Mouse (Mus musculus) retina, postnatal 7 days (tissue): Measurements from ENCODE around the gene Ttll6.
"Not testable (repeated sequence)": the region's sequence is repeated elsewhere in the genome, so short reads cannot be mapped to it uniquely, and the experiment has no call there.

Source experiments
- DNase-seq: peaks from one replicate; pipeline ENCODE4 v3.0.0-alpha.2; 2012; ENCODE audit warnings: low read depth, low spot score

The Ttll6 gene

DNA sequence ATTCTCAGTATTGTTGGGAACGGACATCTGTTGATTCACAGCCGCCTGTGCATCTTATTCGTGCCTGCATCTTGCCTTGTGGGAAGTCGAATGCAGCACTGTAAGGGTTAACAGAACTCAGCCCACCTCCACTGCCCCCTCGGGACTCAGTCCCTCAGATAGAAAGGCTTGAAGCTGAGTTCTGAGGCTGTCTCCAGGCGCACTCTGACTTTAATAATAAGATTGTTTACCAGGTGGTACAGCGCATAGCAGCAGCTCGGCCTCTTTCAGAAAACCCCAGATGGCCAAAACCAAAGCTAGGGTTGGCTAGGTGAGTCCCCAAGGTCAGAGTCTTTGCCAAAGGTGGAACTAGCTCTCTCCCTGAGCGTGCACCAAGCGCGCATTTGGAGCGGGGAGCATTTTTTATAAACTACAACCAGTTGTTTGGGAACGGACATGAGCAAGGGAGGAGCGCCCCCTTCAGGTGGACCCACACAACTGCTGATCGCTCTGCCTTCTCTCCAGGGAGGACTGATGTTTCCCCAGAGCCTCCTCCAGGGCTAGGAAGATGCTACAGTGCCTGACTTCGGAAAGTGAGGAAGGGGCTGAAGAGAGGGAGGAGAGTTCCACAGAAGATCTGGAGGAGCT, at the start of gene Ttll6:
Gene Ttll6, plus strand, starts transcription at position 548 of the 627 bp plus-strand sequence.
- DNase-seq: peak; percentile 25

DNA sequence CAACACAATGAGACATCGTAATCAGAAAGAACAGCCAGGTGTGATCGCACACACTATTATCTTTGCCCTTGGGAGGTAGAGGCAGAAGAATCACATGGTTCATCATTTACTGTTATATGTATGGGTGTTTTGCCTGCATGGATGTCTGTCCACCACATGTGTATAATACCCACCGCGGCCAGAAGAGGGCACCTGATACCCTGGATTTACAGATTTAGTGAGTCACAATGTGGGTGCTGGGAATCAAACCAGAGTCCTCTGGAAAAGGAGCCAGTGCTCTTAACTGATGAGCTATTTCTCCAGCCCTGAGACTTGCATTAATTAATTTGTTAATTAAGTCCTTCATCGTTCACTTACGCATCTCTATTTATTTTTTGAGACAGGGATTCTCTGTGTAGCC, 45.6 kb upstream of the Ttll6 start:
- no peak for DNase-seq

- peak; percentile 16 for DNase-seq
These were observed 42.5 kb upstream of the Ttll6 start for GRCm38 (mm10) chr11:96091073-96091472.

- DNase-seq: no peak
These were observed 40.8 kb upstream of the Ttll6 start for GRCm38 (mm10) chr11:96092674-96093291.

DNA sequence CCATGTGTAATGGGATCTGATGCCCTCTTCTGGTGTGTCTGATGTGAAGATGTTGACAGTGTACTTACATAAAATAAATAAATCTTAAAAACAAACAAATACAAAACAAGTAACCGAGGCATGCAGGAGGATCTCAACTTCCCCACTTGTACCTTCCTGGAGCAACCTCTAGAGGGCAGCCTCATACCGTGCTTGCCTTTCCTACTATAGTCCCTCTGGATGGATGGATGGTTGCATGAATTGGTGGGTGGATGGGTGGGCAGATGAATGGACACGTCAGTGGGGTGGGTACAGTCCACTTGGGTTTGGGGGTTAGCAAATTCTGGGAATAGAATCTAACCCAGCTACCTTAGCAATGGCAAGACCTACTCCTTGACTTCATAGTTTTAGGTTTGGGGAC, 40.2 kb upstream of the Ttll6 start:
- peak; percentile 38 for DNase-seq

DNA sequence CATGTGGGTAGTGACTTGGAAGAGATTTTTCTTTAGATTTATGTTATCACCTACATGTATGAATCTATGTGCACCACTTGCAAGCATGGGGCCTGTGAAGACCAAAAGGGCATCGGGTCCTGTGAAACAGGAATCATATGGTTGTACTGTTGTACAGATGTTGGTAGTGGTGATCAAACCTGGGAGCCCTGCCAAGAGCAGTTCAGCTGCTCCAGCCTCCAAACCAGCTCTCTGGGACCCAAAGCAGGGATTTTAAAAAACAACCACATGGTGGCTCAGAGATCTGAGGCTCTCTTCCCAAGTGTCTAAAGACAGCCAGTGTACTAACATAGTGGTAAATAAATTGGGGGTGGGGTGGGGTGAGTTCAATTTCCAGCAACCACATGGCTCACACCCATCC, 25.2 kb upstream of the Ttll6 start:
- DNase-seq: no peak

DNA sequence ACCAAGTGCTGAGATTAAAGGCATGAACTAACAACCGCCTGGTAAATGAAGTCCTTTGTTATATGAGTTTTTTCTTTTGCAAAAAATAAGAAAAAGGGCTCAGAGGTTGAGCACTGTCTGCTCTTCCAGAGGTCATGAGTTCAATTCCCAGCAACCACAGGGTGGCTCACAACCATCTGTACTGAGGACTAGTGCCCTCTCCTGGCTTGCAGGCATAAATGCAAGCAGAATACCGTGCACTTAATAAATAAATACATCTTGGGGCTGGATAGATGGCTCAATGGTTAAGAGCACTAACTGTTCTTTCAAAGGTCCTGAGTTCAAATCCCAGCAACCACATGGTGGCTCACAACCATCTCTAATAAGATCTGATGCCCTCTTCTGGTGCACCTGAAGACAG, 22.6 kb upstream of the Ttll6 start:
- DNase-seq: not testable (repeated sequence)

DNA sequence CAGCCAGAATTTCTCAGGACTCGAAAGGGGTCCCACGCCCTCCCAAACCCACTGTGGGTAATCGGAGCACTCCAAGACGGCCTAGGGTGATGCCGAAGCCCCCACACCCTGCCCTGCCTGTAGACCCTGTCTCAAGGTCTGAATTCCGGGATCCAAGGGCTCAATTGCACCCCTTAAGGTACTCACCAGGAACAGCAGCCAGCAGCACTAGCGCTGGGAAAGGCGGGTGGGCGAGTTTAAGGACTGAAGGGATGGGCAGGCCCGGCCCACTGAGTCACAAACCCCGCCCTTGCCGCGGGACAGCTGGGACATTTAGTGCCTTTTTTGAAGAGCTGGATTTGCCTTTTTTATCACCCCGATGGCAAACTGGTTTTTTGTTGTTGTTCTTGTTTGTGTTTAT, 21.8 kb upstream of the Ttll6 start, which contains the start of gene Calcoco2:
Gene Calcoco2, minus strand, starts transcription at position 214 of the 400 bp plus-strand sequence.
- no peak for DNase-seq

GRCm38 (mm10) chr11:96114077-96114476, 19.5 kb upstream of the Ttll6 start:
- DNase-seq: no peak

DNA sequence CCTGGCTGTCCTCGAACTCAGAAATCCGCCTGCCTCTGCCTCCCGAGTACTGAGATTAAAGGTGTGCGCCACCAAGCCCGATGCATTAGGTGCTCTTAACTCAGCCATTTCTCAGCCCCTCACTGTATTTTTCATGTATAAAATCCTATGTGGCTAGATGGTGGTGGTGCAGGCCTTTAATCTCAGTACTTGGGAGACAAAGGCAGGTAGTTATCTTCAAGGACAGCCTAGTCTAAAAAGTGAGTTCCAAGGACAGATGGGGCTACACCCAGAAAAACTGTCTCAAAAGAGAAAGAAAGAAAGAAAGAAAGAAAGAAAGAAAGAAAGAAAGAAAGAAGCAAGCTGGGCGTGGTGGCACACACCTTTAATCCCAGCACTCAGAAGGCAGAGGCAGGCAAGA, 18.2 kb upstream of the Ttll6 start:
- no peak for DNase-seq

- DNase-seq: no peak
These were observed 17.5 kb upstream of the Ttll6 start for GRCm38 (mm10) chr11:96116116-96116515.

DNA sequence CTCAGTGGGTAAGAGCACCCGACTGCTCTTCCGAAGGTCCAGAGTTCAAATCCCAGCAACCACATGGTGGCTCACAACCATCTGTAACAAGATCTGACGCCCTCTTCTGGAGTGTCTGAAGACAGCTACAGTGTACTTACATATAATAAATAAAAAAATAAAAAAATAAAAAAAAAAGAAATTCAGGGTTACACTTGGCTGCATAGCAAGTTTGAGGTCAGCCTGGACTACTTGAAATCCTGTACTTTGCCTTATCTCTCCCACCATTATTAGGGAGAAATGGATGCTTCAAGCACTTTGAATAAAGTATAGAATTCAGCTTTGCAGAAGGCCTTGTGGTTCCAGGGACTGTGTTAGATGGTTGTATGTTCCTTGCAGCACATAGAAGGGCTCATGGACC, 16.7 kb upstream of the Ttll6 start:
- DNase-seq: not testable (repeated sequence)

DNA sequence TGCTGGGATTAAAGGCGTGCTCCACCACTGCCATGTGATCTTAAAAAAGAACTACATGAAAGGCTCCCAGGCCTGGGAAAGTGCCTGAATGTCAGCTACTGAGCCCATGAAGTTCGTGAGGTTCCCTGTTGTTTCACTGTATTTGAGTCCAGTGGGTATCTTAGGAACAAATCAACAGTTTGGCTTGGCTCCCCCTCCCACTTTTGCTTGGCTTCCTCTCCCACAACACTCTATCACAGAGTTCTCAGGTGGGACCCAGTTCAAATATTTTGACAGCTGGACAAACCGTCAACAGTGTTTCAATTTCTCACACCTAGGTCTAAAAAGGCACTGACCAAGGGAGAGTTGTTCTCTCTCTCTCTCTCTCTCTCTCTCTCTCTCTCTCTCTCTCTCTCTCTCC, 14.2 kb upstream of the Ttll6 start:
- no peak for DNase-seq

GRCm38 (mm10) chr11:96122806-96123205, 10.8 kb upstream of the Ttll6 start:
- not testable (repeated sequence) for DNase-seq

DNA sequence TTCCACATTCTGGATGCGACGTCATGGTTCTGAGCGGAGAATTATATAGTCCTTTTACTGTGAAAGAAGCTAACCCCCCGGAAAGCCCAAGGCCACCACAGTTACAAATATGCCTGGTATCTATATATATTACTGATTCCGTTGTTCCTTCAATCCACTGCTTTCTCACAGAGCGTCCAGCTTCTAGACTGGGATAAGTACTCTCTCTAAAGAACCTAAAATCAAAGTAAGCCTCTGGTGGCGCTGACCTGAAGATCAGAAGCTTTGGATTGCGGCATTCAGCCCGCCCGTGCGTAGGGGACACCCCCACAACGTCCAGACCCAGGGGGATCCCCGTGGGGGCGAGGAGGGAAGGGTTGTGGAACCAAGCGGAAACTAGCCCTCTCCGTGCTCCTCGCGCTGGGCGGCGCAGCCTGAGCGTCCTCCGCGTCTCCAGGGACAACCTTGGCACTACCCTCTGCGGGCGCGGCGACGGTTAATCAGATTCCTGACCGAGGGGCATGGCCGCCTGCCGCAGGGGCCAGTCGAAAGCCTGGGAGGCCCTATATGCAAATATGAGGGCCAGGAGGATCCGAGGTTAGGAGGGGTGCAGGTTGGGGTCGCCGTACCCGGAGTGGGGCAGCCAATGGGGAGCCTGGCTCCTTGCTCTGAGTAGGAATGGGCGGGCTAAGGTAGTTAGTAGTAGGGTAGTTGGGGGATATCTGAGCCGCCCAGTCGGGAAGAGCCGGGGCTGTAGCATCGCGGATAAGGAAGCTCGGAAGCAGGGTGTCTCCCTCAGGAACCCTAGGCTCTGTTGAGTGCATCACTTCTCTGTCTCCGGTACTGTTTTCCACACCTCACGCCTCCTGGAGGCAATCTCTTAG, 9.3 kb upstream of the Ttll6 start:
- no peak for DNase-seq

GRCm38 (mm10) chr11:96130606-96131005, 3.0 kb upstream of the Ttll6 start:
- no peak for DNase-seq

GRCm38 (mm10) chr11:96135847-96136246, 2.3 kb downstream of the Ttll6 start:
- DNase-seq: no peak

DNA sequence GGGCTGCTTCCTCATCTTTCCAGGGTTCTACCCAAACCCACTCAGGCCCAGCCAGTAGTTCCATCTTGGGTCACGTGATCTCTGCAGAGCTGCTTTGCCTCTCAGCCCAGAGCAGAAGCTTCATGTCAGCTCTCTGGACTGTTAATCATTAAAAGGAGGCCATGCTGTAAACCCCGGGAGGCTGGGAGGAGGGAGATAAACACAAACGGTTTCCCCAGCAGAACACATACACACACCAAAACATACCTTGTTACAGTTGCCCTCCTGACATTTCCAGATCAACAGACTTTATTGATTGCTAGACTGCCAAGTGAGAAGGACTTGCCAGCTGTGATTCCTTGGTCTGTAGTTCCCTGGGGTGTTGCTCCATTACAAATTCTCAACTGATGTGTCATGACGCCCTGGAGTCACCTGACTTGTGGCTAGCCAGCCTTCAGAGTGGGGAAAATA, 7.2 kb downstream of the Ttll6 start:
- DNase-seq: no peak

- DNase-seq: no peak
These were observed 10.2 kb downstream of the Ttll6 start for GRCm38 (mm10) chr11:96143766-96144165.

- peak; percentile 57 for DNase-seq
These were observed 12.2 kb downstream of the Ttll6 start for GRCm38 (mm10) chr11:96145622-96146270.

DNA sequence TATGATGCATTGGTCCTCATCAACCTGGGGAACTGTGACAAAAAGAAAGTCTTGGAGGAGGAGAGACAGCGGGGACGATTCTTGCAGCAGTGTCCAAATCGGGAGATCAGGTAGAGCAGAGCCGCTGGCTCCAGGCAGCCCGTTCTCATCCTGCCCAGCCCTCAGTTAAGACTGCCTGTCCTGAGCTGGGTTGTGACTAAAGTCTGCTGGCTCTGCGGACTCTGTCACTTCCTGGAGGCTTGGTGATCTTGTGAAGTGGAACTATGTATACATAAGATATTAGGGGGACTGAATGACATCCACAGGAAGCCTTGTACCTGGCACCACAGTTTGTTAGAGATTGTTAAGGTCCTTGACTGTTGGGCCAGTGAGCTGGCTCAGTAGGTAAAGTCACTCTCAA, 13.9 kb downstream of the Ttll6 start:
- DNase-seq: no peak

- no peak for DNase-seq
These were observed 31.2 kb downstream of the Ttll6 start for GRCm38 (mm10) chr11:96164769-96165168.
